In the genomic region with DNA sequence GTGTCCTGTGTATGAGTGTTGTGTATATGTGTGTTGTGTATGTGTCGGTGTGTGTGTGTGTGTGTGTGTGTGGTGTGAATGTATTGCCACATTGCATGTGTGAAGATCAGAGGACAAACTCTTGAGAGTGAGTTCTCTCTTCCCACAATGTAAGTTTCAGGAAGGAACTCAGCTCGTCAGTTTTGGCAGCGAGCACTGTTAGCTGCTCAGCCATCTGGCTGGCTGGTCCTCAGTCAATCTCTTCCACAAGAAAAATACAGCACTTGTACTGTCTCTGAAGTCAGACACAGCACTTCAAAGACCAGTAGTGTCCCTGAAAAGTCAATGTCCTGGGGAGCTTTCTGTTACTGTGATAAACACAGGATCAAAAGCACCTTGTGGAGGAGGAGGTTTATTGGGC, we compare ENCODE assay signal across 8 mouse cellular contexts.
DNase-seq lines count a peak whose midpoint lies in the region; ATAC-seq lines count a peak whose summit lies in the region.

No protein-coding gene starts in this region.

- H3K4me1 ChIP-seq in limb, embryonic 12.5 days (replicated peaks), result peaks cover 17% of the 10 kb centered on the region
- peaks cover 36% of the 10 kb centered on the region for H3K4me1 ChIP-seq in limb, embryonic 10.5 days
- H3K4me1 ChIP-seq in midbrain, embryonic 16.5 days (ENCODE audit: control insufficient read depth, insufficient read depth, low read length), result peaks cover 5% of the 10 kb centered on the region; the same call in 1 of the 2 replicates

- ATAC-seq in limb, embryonic 12.5 days (ENCODE audit: insufficient number of reproducible peaks, insufficient read depth, low FRiP score, low TSS enrichment, low read depth), result no peak
- no peak for ATAC-seq in midbrain, embryonic 16.5 days

- no peaks in the 10 kb centered on the region for H3K36me3 ChIP-seq in limb, embryonic 12.5 days
- no peaks in the 10 kb centered on the region for H3K36me3 ChIP-seq in limb, embryonic 10.5 days
- no peaks in the 10 kb centered on the region for H3K36me3 ChIP-seq in midbrain, embryonic 16.5 days (ENCODE audit: control insufficient read depth, insufficient read depth, low read length)

- H3K9me3 ChIP-seq in limb, embryonic 12.5 days, result no peaks in the 10 kb centered on the region
- no peaks in the 10 kb centered on the region for H3K9me3 ChIP-seq in limb, embryonic 10.5 days (replicated peaks)
- H3K9me3 ChIP-seq in midbrain, embryonic 16.5 days (replicated peaks; ENCODE audit: control insufficient read depth, low read length, poor library complexity, severe bottlenecking), result no peaks in the 10 kb centered on the region

- 48% methylated on average over 3 of the region's 3 CpGs for WGBS in limb, embryonic 12.5 days
- WGBS in limb, embryonic 10.5 days, result 54% methylated on average over 3 of the region's 3 CpGs
- 66% methylated on average over 3 of the region's 3 CpGs for WGBS in midbrain, embryonic 16.5 days

- peak overlapping the region; percentile 14; the same call in 1 of the 2 replicates for H3K27ac ChIP-seq in limb, embryonic 12.5 days
- H3K27ac ChIP-seq in limb, embryonic 10.5 days, result no peak overlapping the region
- H3K27ac ChIP-seq in midbrain, embryonic 16.5 days (ENCODE audit: low read length), result no peak overlapping the region

- no peak overlapping the region for H3K9ac ChIP-seq in limb, embryonic 12.5 days (replicated peaks)
- no peak overlapping the region for H3K9ac ChIP-seq in midbrain, embryonic 16.5 days (ENCODE audit: low read depth, low read length)

- peak; percentile 32 for DNase-seq in adrenal gland, adult 2 months
- DNase-seq in adrenal gland, postnatal 25 days, result no peak
- DNase-seq in limb, embryonic 10.5 days (ENCODE audit: low spot score), result no peak
- peak; percentile 43 to 53 for DNase-seq in kidney, postnatal 4 days
- DNase-seq in right cerebral cortex, postnatal 14 days, result peak; percentile 35
- DNase-seq in spleen, postnatal 14 days (ENCODE audit: low spot score in 2 of 2), result no peak

- no peak overlapping the region for H3K4me2 ChIP-seq in limb, embryonic 12.5 days
- no peak overlapping the region for H3K4me2 ChIP-seq in midbrain, embryonic 16.5 days (ENCODE audit: low read length)

- H3K4me3 ChIP-seq in limb, embryonic 12.5 days (replicated peaks), result no peak overlapping the region
- H3K4me3 ChIP-seq in limb, embryonic 10.5 days, result no peak overlapping the region
- no peak overlapping the region for H3K4me3 ChIP-seq in midbrain, embryonic 16.5 days (ENCODE audit: low read depth, low read length)

- no peaks in the 10 kb centered on the region for H3K27me3 ChIP-seq in limb, embryonic 12.5 days
- no peaks in the 10 kb centered on the region for H3K27me3 ChIP-seq in limb, embryonic 10.5 days (ENCODE audit: low read depth, poor library complexity, severe bottlenecking)
- no peaks in the 10 kb centered on the region for H3K27me3 ChIP-seq in midbrain, embryonic 16.5 days (ENCODE audit: control insufficient read depth, insufficient read depth, low read depth, low read length)

Comparison
In these comparisons a context has a peak if more than half of its experiments do, and no peak if none do; other contexts are left out.
1. DNase-seq: peak in adrenal gland, adult 2 months (single experiment), kidney, postnatal 4 days (2 of 2) and right cerebral cortex, postnatal 14 days (single experiment); none in adrenal gland, postnatal 25 days (single experiment), limb, embryonic 10.5 days (single experiment) and spleen, postnatal 14 days (0 of 2).